Mouse (Mus musculus) E14TG2a.4 (cell line): ENCODE results near the gene Tcf7l1.

Source experiments
- H3K27me3 ChIP-seq: 2 replicates; pipeline ENCODE4 v1.6.1; 2014; ENCODE audit warnings: low read length, control low read depth; ENCODE audit not compliant: insufficient read depth
- H3K36me3 ChIP-seq: 2 replicates; pipeline ENCODE4 v1.6.1; 2014; ENCODE audit warnings: low read length, control low read depth; ENCODE audit not compliant: insufficient read depth
- H3K4me1 ChIP-seq: replicated peaks from 2 replicates; pipeline ENCODE4 v1.6.1; 2014; ENCODE audit warnings: low read depth, low read length, control low read depth
- H3K4me3 ChIP-seq: replicated peaks from 2 replicates; pipeline ENCODE4 v1.5.1; 2014; ENCODE audit warnings: mild to moderate bottlenecking, low read length
- H3K9me3 ChIP-seq: 2 replicates; pipeline ENCODE4 v1.6.1; 2014; ENCODE audit warnings: low read length, control low read depth
- CTCF ChIP-seq: conservative IDR thresholded peaks from 2 replicates; pipeline ENCODE4 v1.5.1; 2014; ENCODE audit warnings: low read length
- NANOG ChIP-seq: IDR thresholded peaks from 2 replicates; pipeline ENCODE4 v1.6.1; 2014; ENCODE audit warnings: borderline replicate concordance, low read length, mixed read lengths
- POU5F1 ChIP-seq: IDR thresholded peaks from 2 replicates; pipeline ENCODE4 v1.6.1; 2014; ENCODE audit warnings: low read length, borderline replicate concordance

The Tcf7l1 gene

GRCm38 (mm10) chr6:72769915-72770776 is 18.9 kb downstream of the Tcf7l1 start:
- peak overlapping the region; percentile 37 for H3K4me3 ChIP-seq
- peaks cover 47% of the 10 kb centered on the region for H3K36me3 ChIP-seq
- peaks cover 98% of the 10 kb centered on the region for H3K4me1 ChIP-seq
- no peaks in the 10 kb centered on the region for H3K27me3 ChIP-seq
- TF ChIP-seq POU5F1 (no peak), CTCF (no peak), NANOG (no peak)
- H3K9me3 ChIP-seq = no peaks in the 10 kb centered on the region

DNA sequence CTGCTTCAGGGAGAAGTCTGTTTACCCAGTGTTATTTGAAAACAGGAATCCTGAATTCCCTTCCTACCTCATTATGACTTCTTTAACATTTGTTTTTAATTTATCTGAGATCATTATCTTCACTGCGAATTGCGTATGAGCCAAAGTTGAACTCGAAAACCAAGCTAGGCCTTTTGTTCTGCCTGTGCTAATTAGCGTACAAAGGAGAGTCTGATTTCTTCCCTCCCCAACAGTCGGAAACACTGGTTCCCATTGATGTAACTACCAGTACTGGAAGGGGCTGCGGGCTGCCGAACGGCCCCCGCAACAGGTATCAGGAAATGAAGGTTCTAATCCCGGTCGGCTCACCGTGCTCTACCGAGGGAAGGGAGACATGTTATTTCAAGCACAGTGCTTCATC is 19.7 kb downstream of the Tcf7l1 start:
- Histone ChIP-seq H3K27me3 (no peaks in the 10 kb centered on the region), H3K4me3 (peak overlapping the region; percentile 37)
- TF ChIP-seq POU5F1 (no peak), CTCF (no peak), NANOG (no peak)

GRCm38 (mm10) chr6:72768804-72769203 is 20.2 kb downstream of the Tcf7l1 start:
- Histone ChIP-seq H3K4me1 (peaks cover 97% of the 10 kb centered on the region), H3K27me3 (no peaks in the 10 kb centered on the region), H3K4me3 (peak overlapping the region; percentile 37), H3K9me3 (no peaks in the 10 kb centered on the region), H3K36me3 (peaks cover 47% of the 10 kb centered on the region)
- TF ChIP-seq POU5F1 = no peak
- TF ChIP-seq NANOG = no peak
- no peak for TF ChIP-seq CTCF

More for the DNA sequence above, 19.7 kb downstream of the Tcf7l1 start:
- Histone ChIP-seq H3K4me1 (peaks cover 97% of the 10 kb centered on the region), H3K36me3 (peaks cover 47% of the 10 kb centered on the region), H3K9me3 (no peaks in the 10 kb centered on the region)

DNA sequence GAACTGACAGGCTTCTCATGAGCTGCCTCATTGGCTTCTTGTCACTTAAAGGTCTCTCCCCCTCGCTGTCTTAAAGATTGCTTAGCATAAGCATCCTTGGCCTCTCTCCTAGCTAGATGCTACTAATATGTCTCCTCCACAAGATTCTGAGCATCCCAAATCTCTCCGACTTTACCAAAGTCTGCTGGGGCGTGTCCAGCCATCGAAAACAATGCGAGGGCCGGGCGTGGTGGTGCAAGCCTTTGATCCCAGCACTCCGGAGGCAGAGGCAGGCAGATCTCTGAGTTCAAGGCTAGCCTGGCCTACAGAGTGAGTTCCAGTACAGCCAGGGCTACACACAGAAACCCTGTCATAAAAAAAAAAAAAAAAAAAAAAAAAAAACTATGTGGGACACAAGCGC is 21.0 kb downstream of the Tcf7l1 start:
- no peaks in the 10 kb centered on the region for H3K27me3 ChIP-seq
- H3K4me3 ChIP-seq = 0 out of 2 replicates have a peak overlapping the region, but pooled peaks have one; percentile 1
- peaks cover 46% of the 10 kb centered on the region for H3K36me3 ChIP-seq
- TF ChIP-seq CTCF (no peak), POU5F1 (no peak), NANOG (no peak)
- H3K4me1 ChIP-seq = peaks cover 98% of the 10 kb centered on the region
- H3K9me3 ChIP-seq = no peaks in the 10 kb centered on the region

- Histone ChIP-seq H3K36me3 (peaks cover 20% of the 10 kb centered on the region), H3K9me3 (no peaks in the 10 kb centered on the region), H3K27me3 (no peaks in the 10 kb centered on the region), H3K4me1 (peaks cover 99% of the 10 kb centered on the region), H3K4me3 (peak overlapping the region; percentile 39)
- no peak for TF ChIP-seq CTCF
- no peak for TF ChIP-seq POU5F1
- TF ChIP-seq NANOG = no peak
These were observed 25.4 kb downstream of the Tcf7l1 start for GRCm38 (mm10) chr6:72763616-72764015.

DNA sequence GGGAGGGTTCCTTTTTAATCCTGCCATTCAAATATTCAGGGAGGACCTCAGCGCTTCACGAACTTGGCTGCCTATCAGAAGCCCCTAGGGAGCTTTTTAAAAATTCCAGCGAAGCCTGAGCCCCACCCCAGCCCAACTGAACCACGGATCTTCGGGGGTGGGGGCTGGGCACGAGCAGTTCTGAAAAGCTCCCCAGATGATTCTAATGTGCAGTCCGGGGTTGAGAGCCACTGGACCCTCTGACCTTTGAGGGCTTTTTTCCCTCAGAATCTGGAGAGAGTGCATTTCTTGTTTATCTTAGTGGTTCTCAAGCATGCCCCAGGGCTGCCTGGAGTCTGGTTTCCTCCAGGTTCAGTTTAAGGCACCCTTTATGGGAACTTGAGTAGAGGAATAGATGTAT is 27.4 kb downstream of the Tcf7l1 start:
- no peak overlapping the region; the same call in 1 of the 2 replicates for H3K4me3 ChIP-seq
- H3K9me3 ChIP-seq = no peaks in the 10 kb centered on the region
- no peaks in the 10 kb centered on the region for H3K27me3 ChIP-seq
- H3K4me1 ChIP-seq = peaks cover 97% of the 10 kb centered on the region
- peaks cover 12% of the 10 kb centered on the region for H3K36me3 ChIP-seq
- no peak for TF ChIP-seq POU5F1
- TF ChIP-seq NANOG = no peak
- TF ChIP-seq CTCF = no peak

DNA sequence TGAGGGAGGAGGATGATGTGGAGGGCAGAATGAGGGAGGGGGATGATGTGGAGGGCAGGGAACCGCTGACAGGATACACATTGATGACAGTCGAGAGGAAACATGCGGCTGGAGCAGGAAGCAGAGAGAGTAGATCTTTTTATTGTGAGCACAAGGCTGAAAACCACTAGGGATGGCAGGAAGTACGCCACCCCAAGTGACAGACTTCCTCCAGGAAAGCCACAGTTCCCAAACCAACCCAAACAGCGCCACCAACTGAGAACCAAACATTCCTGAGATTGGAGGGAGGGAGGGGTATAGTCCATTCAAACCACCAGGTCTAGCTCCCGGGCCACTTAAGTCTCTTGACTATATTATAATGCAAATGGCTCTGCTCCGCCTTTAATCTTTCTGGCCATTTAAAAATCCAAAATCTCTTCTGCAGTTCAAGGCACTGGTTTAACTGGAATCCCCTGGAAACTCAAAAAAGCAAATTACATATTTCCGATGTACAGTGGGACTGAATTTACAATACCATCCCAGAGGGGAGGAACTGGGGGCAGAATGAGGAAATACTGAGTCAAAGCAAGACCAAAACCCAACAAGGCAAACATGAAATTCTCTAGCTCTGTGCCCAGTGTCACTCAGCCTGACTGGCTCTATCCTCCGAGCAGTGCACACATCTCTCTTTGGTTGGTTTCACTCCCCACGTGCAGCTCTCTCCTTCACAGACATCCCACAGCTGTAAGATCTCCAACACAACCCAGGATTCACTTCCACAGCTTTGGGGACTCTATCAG is 30.6 kb downstream of the Tcf7l1 start:
- H3K4me3 ChIP-seq = peak overlapping the region; percentile 43; the same call in 1 of the 2 replicates
- no peaks in the 10 kb centered on the region for H3K27me3 ChIP-seq
- H3K9me3 ChIP-seq = no peaks in the 10 kb centered on the region
- H3K36me3 ChIP-seq = peaks cover 9% of the 10 kb centered on the region
- peaks cover 94% of the 10 kb centered on the region for H3K4me1 ChIP-seq
- TF ChIP-seq POU5F1 = peak; percentile 71; the same call in 1 of the 2 replicates
- no peak for TF ChIP-seq CTCF

DNA sequence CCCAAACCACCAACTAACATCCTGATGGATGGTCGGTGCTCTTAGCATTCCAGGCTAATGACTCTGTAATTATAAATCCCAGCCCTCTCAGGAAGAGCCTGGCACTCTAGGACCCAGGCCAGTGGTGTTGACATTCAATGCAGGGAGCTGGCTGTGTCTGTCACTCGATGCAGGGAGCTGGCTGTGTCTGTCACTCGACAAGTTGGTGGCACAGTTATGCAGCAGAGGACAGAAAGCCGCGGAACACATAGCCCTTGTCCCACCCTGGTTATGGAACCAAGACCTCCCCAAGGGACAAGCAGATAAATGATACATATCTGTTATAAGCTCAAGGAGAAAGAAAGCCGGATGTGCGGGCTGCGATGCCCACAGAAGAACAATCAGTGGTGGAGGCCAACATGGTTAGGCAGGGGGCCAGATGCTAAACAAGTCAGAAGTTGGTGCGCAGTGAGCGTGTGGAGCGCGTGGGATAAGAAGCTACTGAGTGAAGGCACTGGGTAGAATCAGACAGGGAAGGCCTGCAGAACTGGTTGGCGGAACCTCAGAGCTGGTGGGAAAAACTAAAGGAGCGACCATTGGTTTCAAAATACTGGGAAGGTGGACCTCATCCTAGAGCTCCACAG is 33.7 kb downstream of the Tcf7l1 start:
- H3K27me3 ChIP-seq = no peaks in the 10 kb centered on the region
- H3K36me3 ChIP-seq = peaks cover 9% of the 10 kb centered on the region
- TF ChIP-seq NANOG (no peak), CTCF (no peak), POU5F1 (no peak)
- H3K4me3 ChIP-seq = peak overlapping the region; percentile 49
- H3K4me1 ChIP-seq = peaks cover 94% of the 10 kb centered on the region
- H3K9me3 ChIP-seq = no peaks in the 10 kb centered on the region
